Mouse (Mus musculus) heart, postnatal 14 days (tissue): ENCODE data around the gene Acsl5. TPM values are rescaled to one million over a fixed set of nuclear protein-coding genes. Genes with fewer than 3 reads are reported as not detected.

Experiments
- DNase-seq, 2 experiments: peaks; one replicate each; pipeline ENCODE4 v3.0.0; 2021 to 2022
- intact Hi-C: fragments of 180-260 bp; cut with DNase I; formaldehyde crosslinking; loops from one replicate; pipeline ENCODE4 v1.15.1; 2025
- total RNA-seq, 2 experiments: library from RNA; stranded (reverse); gene quantifications; 2 replicates each; pipeline ENCODE4 v1.2.3; 2021

Gene Acsl5
- total RNA-seq, 2 experiments from 2014 or later, result 12.4 to 15.7 TPM

- peak in 1 of 2 experiments; percentile 16 for DNase-seq
Measured at GRCm38 (mm10) chr19:55236026-55236425, 15.7 kb upstream of the Acsl5 start.

GRCm38 (mm10) chr19:55236564-55236963 is 15.2 kb upstream of the Acsl5 start:
- intact Hi-C loops, result no loop called here
- no peak for DNase-seq

More at GRCm38 (mm10) chr19:55236026-55236425, 15.7 kb upstream of the Acsl5 start:
- intact Hi-C loops, result no loop called here

- intact Hi-C loops, result no loop called here
- no peak for DNase-seq
Measured at GRCm38 (mm10) chr19:55239766-55240426, 11.8 kb upstream of the Acsl5 start.

GRCm38 (mm10) chr19:55241186-55241645 is 10.5 kb upstream of the Acsl5 start, which contains the start of gene Gucy2g:
Gene Gucy2g (minus strand): TSS chr19:55241236.
- DNase-seq, result no peak
- intact Hi-C loops, result no loop called here

GRCm38 (mm10) chr19:55244791-55245231 is 6.9 kb upstream of the Acsl5 start:
- intact Hi-C loops, result loop anchor here (2.0 kb wide), 1 partner anchor 26 kb away; no protein-coding TSS in a partner anchor
- peak; percentile 70 to 79 for DNase-seq

- no peak for DNase-seq
- intact Hi-C loops, result no loop called here
Measured at GRCm38 (mm10) chr19:55247563-55247962, 4.2 kb upstream of the Acsl5 start.

DNA sequence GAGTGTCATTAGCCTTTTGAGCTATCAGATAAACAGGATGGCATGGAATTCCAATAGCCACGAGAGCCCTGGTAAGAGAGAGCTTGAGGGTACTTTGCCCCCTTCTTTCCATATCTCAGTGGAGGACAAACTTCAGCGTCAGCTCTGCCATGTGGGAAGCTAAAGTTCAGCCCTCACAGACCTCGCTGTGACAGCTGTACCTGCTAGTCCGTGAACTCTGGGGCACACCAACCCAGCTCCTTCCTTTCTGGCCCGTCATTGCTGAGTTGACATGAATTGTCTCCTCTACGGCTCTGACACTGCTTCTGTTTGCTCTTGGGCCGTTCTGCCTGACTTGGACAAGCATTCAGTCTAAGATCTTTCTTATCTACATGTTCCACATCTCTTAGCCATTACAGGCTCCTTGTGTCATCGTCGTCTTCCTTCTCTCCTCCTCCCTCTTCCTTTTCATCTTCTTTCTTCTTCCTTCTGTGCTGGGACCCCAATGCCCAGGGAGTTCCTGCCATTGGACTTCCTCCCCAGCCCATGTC is 3.7 kb upstream of the Acsl5 start:
- no peak for DNase-seq
- intact Hi-C loops, result no loop called here

DNA sequence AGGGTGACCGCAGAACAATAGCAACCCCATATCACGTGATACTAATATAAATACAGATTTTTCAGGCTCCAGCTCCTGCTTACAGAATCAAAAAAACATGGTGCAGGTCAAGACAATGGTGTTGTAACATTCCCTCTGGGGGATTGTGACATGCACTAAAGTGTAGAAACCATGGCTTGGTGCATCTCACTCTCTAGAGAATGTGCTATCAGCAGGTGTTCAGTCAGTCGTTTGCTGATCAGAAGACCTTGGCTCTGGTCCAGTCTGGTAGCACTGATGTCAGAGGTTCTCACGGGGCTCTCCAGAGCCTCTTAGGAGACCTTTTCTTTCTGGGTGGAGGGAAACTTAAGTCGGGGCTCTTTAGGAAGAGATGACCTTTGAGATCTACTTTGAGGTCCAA is 1.3 kb upstream of the Acsl5 start:
- intact Hi-C loops, result no loop called here
- no peak for DNase-seq

DNA sequence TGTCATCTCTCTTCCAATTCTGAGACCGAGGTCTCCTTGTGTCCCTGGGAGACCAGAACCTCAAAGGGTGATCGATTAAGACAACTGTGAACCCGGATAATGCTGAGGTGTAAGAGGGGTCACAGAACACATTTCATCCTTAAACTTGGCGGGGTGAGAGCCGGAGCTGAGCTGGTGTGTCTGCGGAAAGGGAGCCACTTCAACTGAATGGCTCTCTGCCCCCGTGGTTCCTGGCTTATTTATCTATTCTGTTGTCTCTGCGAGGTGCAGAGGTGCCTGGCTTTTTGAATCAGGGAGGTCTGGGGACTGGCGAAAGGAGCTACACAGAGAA is 1.5 kb downstream of the Acsl5 start:
- DNase-seq, result no peak
- intact Hi-C loops, result no loop called here

- DNase-seq, result peak; percentile 61 to 69
- intact Hi-C loops, result no loop called here
Measured at GRCm38 (mm10) chr19:55253570-55254441, 2.1 kb downstream of the Acsl5 start.

- peak in 1 of 2 experiments; percentile 13 for DNase-seq
- intact Hi-C loops, result no loop called here
Measured at GRCm38 (mm10) chr19:55254513-55255016, 2.8 kb downstream of the Acsl5 start.

- intact Hi-C loops, result no loop called here
- DNase-seq, result no peak
Measured at GRCm38 (mm10) chr19:55256156-55256555, 4.4 kb downstream of the Acsl5 start.

- DNase-seq, result no peak
- intact Hi-C loops, result no loop called here
Measured at GRCm38 (mm10) chr19:55257656-55258375, 6.1 kb downstream of the Acsl5 start.

DNA sequence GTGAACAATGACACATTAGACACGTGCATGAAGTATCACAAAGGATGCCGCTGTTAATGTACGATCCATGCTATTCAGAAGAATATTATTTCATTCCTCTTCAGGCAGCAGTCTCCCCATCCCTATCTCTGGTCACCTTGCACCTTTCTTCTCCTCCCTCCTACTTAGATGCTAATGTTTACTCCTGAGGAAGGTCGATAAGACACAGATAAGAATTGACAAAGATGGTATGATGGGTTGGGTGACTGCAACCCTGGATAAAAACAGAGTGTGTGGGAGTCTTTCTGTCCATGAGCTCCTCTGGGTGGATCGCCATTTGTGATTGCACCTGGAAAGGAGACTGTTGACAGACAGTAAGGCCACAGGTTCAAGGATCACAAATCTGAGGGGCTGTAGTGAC is 6.8 kb downstream of the Acsl5 start:
- intact Hi-C loops, result no loop called here
- no peak for DNase-seq

GRCm38 (mm10) chr19:55260389-55261184 is 8.8 kb downstream of the Acsl5 start:
- intact Hi-C loops, result no loop called here
- DNase-seq, result no peak

- DNase-seq, result no peak
- intact Hi-C loops, result no loop called here
Measured at GRCm38 (mm10) chr19:55265269-55265668, 13.5 kb downstream of the Acsl5 start.

- intact Hi-C loops, result no loop called here
- no peak for DNase-seq
Measured at GRCm38 (mm10) chr19:55266786-55267185, 15.0 kb downstream of the Acsl5 start.

- no peak for DNase-seq
- intact Hi-C loops, result no loop called here
Measured at GRCm38 (mm10) chr19:55268150-55268549, 16.4 kb downstream of the Acsl5 start.

DNA sequence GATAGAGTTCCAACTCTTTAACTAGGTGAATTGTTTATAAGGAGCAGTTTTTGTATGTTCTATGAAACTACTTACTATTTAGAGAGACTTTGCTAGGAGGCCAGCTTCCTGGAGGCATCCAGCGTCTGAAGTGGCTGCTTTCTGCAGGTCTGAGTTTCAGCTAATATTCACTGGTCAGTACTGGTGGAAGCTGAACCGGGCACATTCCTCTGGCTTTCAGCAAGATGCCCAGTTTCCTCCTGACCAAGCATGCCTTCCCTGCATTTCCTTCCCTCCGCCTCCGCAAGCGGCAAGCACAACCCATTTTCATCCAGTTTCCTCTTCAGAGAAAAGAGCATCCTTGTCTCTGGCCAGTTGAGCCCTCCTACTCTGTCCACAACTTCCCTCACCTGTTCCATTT is 17.3 kb downstream of the Acsl5 start:
- intact Hi-C loops, result no loop called here
- DNase-seq, result no peak

DNA sequence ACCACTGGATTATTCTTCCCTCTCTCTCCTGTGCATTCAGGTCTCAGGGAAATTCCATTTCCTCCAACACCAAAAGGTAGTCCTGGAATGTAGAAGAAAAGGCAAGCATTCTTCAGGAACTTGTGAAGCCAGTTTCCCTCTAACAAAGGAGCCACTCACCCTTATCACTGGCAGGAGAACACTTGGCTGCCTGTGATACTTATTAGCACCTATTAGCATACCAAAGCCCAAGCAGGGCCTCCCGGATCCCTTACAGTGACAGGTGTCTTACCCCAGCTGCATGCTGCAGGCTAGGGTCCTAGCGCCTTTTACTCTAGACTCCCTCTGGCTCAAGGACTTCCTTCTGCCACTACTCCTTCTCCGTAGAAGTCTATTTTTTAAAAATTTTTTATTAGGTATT is 19.7 kb downstream of the Acsl5 start:
- no peak for DNase-seq
- intact Hi-C loops, result no loop called here
